Mouse (Mus musculus) heart, postnatal 0 days (tissue): ENCODE data around the gene Zfp760. TPM values are rescaled to one million over a fixed set of nuclear protein-coding genes. Genes with fewer than 3 reads are reported as not detected.
"Not testable (repeated sequence)": the region's sequence is repeated elsewhere in the genome, so short reads cannot be mapped to it uniquely, and the experiment has no call there.

Source experiments
- ATAC-seq: fragments of 200-750 bp; cut with Nextera tagmentation; 2 replicates; pipeline ENCODE4 v1.8.0; 2017; ENCODE audit warnings: low read depth, moderate number of reproducible peaks, moderate library complexity; ENCODE audit not compliant: insufficient read depth
- DNase-seq: peaks from one replicate; pipeline ENCODE4 v3.0.0-alpha.2; 2016; ENCODE audit warnings: low spot score
- H3K27ac ChIP-seq: fragments of 300-500 bp; sonication (generic); 2 replicates; pipeline ENCODE4 v1.5.1; 2014; ENCODE audit warnings: low read depth, mild to moderate bottlenecking
- H3K27me3 ChIP-seq: fragments of 300-500 bp; sonication (generic); 2 replicates; pipeline ENCODE4 v1.6.1; 2014; ENCODE audit warnings: low read length, mixed read lengths; ENCODE audit not compliant: control insufficient read depth, insufficient read depth
- H3K36me3 ChIP-seq: fragments of 300-500 bp; sonication (generic); replicated peaks from 2 replicates; pipeline ENCODE4 v1.6.1; 2014; ENCODE audit warnings: low read length, mixed read lengths; ENCODE audit not compliant: control insufficient read depth, insufficient read depth
- H3K4me1 ChIP-seq: fragments of 300-500 bp; sonication (generic); 2 replicates; pipeline ENCODE4 v1.6.1; 2014; ENCODE audit warnings: antibody characterized with exemption; ENCODE audit not compliant: control insufficient read depth, insufficient read depth
- H3K4me2 ChIP-seq: fragments of 300-500 bp; sonication (generic); 2 replicates; pipeline ENCODE4 v1.6.1; 2014; ENCODE audit warnings: low read depth, mild to moderate bottlenecking, low read length, moderate library complexity
- H3K4me3 ChIP-seq: fragments of 300-500 bp; sonication (generic); 2 replicates; pipeline ENCODE4 v1.5.1; 2014; ENCODE audit warnings: low read depth, low read length
- H3K9ac ChIP-seq: fragments of 300-500 bp; sonication (generic); replicated peaks from 2 replicates; pipeline ENCODE4 v1.6.1; 2014; ENCODE audit warnings: low read depth, low read length, mixed read lengths
- H3K9me3 ChIP-seq: fragments of 300-500 bp; sonication (generic); replicated peaks from 2 replicates; pipeline ENCODE4 v1.6.1; 2016; ENCODE audit warnings: low read length; ENCODE audit not compliant: control insufficient read depth
- CTCF ChIP-seq: IDR thresholded peaks from 2 replicates; pipeline ENCODE4 v1.5.1; 2016; ENCODE audit warnings: antibody characterized with exemption, control low read depth, low read depth
- EP300 ChIP-seq: IDR thresholded peaks from 2 replicates; pipeline ENCODE4 v1.6.1; 2016; ENCODE audit warnings: antibody characterized with exemption, low read depth
- WGBS: fragments of 180-500 bp; shearing (Covaris S2); extraction: QIAGEN DNeasy Blood & Tissue Kit; methylation state at CpG from one replicate; pipeline ENCODE4 v1.1.7; 2014; 5-methylcytosine and 5-hydroxymethylcytosine counted together
- polyA plus RNA-seq: library from polyadenylated mRNA; unstranded; fragments of >200 nt; fragmentation: Nextera tagmentation; extraction: Ambion mirVana; gene quantifications from 2 replicates; pipeline ENCODE4 v1.2.1, GENCODE M21; 2015
- total RNA-seq: library from RNA; depleted of rRNA; stranded (reverse); fragments of >200 nt; gene quantifications from 2 replicates; pipeline ENCODE4 v1.2.3, GENCODE M21; 2014; ENCODE audit warnings: low replicate concordance

The Zfp760 gene
- total and polyA plus RNA-seq, 2 experiments from 2014 or later, result 2.8 to 3.3 TPM

GRCm38 (mm10) chr17:21693342-21693741 lies 14.2 kb upstream of the Zfp760 start:
- peaks cover 13% of the 10 kb centered on the region; the same call in 1 of the 2 replicates for H3K36me3 ChIP-seq
- TF ChIP-seq EP300 (no peak), CTCF (no peak)
- no peaks in the 10 kb centered on the region for H3K27me3 ChIP-seq
- no peak overlapping the region for H3K9ac ChIP-seq
- no peak overlapping the region for H3K4me3 ChIP-seq
- H3K4me2 ChIP-seq, result no peak overlapping the region
- no peak overlapping the region for H3K27ac ChIP-seq
- ATAC-seq, result no peak
- no peak for DNase-seq
- WGBS, result 68% methylated on average over 3 of the region's 3 CpGs
- H3K9me3 ChIP-seq, result no peaks in the 10 kb centered on the region
- H3K4me1 ChIP-seq, result no peaks in the 10 kb centered on the region

- no peak for TF ChIP-seq EP300
- no peaks in the 10 kb centered on the region for H3K9me3 ChIP-seq
These were observed 11.5 kb upstream of the Zfp760 start for GRCm38 (mm10) chr17:21696073-21696472.

GRCm38 (mm10) chr17:21702281-21703240 lies 5.0 kb upstream of the Zfp760 start:
- no peaks in the 10 kb centered on the region for H3K27me3 ChIP-seq
- no peaks in the 10 kb centered on the region for H3K4me1 ChIP-seq
- H3K9ac ChIP-seq, result no peak overlapping the region
- ATAC-seq (no peak), DNase-seq (no peak)
- H3K4me2 ChIP-seq, result no peak overlapping the region
- H3K9me3 ChIP-seq, result no peaks in the 10 kb centered on the region
- 27% methylated on average over 5 of the region's 5 CpGs for WGBS
- H3K4me3 ChIP-seq, result no peak overlapping the region
- TF ChIP-seq EP300 (no peak), CTCF (no peak)
- H3K36me3 ChIP-seq, result no peaks in the 10 kb centered on the region
- H3K27ac ChIP-seq, result no peak overlapping the region

More at GRCm38 (mm10) chr17:21696073-21696472, 11.5 kb upstream of the Zfp760 start:
- H3K36me3 ChIP-seq, result no peaks in the 10 kb centered on the region; the same call in 1 of the 2 replicates
- ATAC-seq (no peak), DNase-seq (no peak)
- H3K4me2 ChIP-seq, result no peak overlapping the region
- no peaks in the 10 kb centered on the region for H3K4me1 ChIP-seq
- H3K4me3 ChIP-seq, result no peak overlapping the region
- H3K9ac ChIP-seq, result no peak overlapping the region
- H3K27me3 ChIP-seq, result no peaks in the 10 kb centered on the region
- H3K27ac ChIP-seq, result no peak overlapping the region

DNA sequence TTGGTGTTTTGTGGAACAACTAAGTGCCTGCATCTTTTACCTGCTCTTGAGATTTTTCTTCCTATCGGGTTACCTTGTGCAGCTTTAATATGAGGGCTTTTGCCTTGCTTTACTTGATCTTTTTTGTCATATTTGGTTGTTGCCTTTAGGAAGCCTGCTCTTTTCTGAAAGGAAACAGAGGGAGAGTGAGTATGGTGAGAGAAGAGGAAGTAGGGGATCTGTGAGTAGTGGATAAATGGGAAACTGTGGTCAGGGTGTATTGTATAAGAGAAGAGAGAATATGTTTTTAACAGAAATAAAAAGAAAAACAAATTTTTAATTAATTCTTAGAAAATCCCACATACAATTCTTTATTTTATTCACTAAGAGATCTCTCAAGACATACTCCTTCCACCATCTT lies 4.1 kb upstream of the Zfp760 start:
- H3K27ac ChIP-seq, result no peak overlapping the region
- no peak overlapping the region for H3K9ac ChIP-seq
- H3K4me2 ChIP-seq, result no peak overlapping the region
- WGBS, result 75% methylated on average over 1 of the region's 1 CpGs
- TF ChIP-seq CTCF (no peak), EP300 (no peak)
- H3K27me3 ChIP-seq, result no peaks in the 10 kb centered on the region
- ATAC-seq, result no peak
- no peaks in the 10 kb centered on the region for H3K9me3 ChIP-seq
- no peaks in the 10 kb centered on the region for H3K4me1 ChIP-seq
- H3K4me3 ChIP-seq, result no peak overlapping the region
- no peak for DNase-seq
- H3K36me3 ChIP-seq, result no peaks in the 10 kb centered on the region

- ATAC-seq, result no peak
- H3K4me3 ChIP-seq, result peak overlapping the region; percentile 56
- 49% methylated on average over 2 of the region's 2 CpGs for WGBS
- DNase-seq, result peak; percentile 7
- peak overlapping the region; percentile 64 for H3K4me2 ChIP-seq
- H3K36me3 ChIP-seq, result 0 out of 2 replicates have a peak, but pooled peaks cover 7% of the 10 kb centered on the region
- H3K9me3 ChIP-seq, result no peaks in the 10 kb centered on the region
- H3K4me1 ChIP-seq, result 0 out of 2 replicates have a peak, but pooled peaks cover 4% of the 10 kb centered on the region
- no peak for TF ChIP-seq EP300
- peak overlapping the region; percentile 49; the same call in 1 of the 2 replicates for H3K9ac ChIP-seq
- H3K27ac ChIP-seq, result no peak overlapping the region
- no peaks in the 10 kb centered on the region for H3K27me3 ChIP-seq
These were observed 860 bp downstream of the Zfp760 start for GRCm38 (mm10) chr17:21708401-21708800.

DNA sequence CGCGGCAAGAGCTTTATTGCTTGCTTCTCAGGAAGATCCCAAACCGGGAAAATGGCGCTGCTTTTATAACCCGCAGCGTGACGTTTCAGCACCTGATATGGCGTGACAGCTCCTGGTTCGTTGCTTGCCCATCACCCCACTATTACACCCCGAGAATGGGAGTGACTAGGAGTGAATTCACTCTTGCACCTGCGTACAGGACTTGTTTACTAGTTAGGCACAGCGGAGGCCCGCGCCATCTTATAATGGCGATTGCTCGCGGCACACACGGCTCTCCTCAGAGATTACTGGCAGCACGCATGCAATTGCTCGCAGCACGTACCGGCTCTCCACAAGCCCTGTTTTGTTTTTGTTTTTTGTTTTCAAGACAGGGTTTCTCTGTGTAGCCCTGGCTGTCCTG lies 23.0 kb downstream of the Zfp760 start, which contains the start of gene Zfp229:
TSS of gene Zfp229 (plus strand) at position 301 of the 400 bp plus-strand sequence.
- H3K4me1 ChIP-seq, H3K4me3 ChIP-seq, H3K36me3 ChIP-seq, DNase-seq, H3K27ac ChIP-seq, H3K9ac ChIP-seq, H3K9me3 ChIP-seq, H3K27me3 ChIP-seq, ATAC-seq, H3K4me2 ChIP-seq: not testable (repeated sequence)
- 97% methylated on average over 8 of the region's 22 CpGs for WGBS
